Mouse (Mus musculus) bone marrow, adult 2 months (tissue): ENCODE data around the gene H2afj. TPM values are rescaled to one million over a fixed set of nuclear protein-coding genes. Genes with fewer than 3 reads are reported as not detected.
A peak's percentile ranks its signal among the peaks of the same experiment; 100 is the strongest.

Source experiments
- H3K27ac ChIP-seq: fragments of 200-500 bp; 2 replicates; pipeline ENCODE4 v1.5.1; 2012; ENCODE audit warnings: low read depth, mild to moderate bottlenecking, control low read depth, inconsistent platforms, low read length; ENCODE audit not compliant: control insufficient read depth, poor library complexity, insufficient read depth
- H3K4me1 ChIP-seq: fragments of 200-500 bp; 2 replicates; pipeline ENCODE4 v1.6.1; 2011; ENCODE audit warnings: low read length; ENCODE audit not compliant: control insufficient read depth, insufficient read depth
- H3K4me3 ChIP-seq: fragments of 200-500 bp; replicated peaks from 2 replicates; pipeline ENCODE3; 2011; ENCODE audit warnings: mild to moderate bottlenecking, low read depth, low read length, control low read depth; ENCODE audit not compliant: control insufficient read depth
- CTCF ChIP-seq: fragments of 200-500 bp; IDR thresholded peaks from 2 replicates; pipeline ENCODE4 v1.5.1; 2011; ENCODE audit warnings: low read length, control low read depth; ENCODE audit not compliant: control insufficient read depth, insufficient read depth
- POLR2A ChIP-seq: fragments of 200-500 bp; IDR thresholded peaks from 2 replicates; pipeline ENCODE4 v1.6.1; 2011; ENCODE audit warnings: low read depth, mild to moderate bottlenecking, control low read depth, low read length, borderline replicate concordance; ENCODE audit not compliant: control insufficient read depth
- WGBS: fragments of 180-500 bp; shearing (Covaris S2); methylation state at CpG from one replicate; pipeline ENCODE4 v1.1.7; 2018; 5-methylcytosine and 5-hydroxymethylcytosine counted together
- polyA plus RNA-seq: library from polyadenylated mRNA; stranded (reverse); fragments of >200 nt; gene quantifications from 2 replicates; pipeline ENCODE4 v1.2.4, GENCODE M21; 2011; ENCODE audit warnings: low replicate concordance; ENCODE audit not compliant: missing spikeins, insufficient read depth, insufficient read length

H2afj gene
- polyA plus RNA-seq, 1 experiment = 78.9 TPM

- Histone ChIP-seq H3K27ac (no peak overlapping the region), H3K4me1 (no peaks in the 10 kb centered on the region; the same call in 1 of the 2 replicates), H3K4me3 (no peak overlapping the region)
- TF ChIP-seq POLR2A (no peak), CTCF (no peak)
- WGBS = 80% methylated on average over 2 of the region's 2 CpGs
Observed at GRCm38 (mm10) chr6:136844903-136845302, 36.9 kb downstream of the H2afj start.

- TF ChIP-seq POLR2A (no peak), CTCF (no peak)
- 76% methylated on average over 5 of the region's 5 CpGs for WGBS
- Histone ChIP-seq H3K4me1 (peaks cover under 1% of the 10 kb centered on the region), H3K27ac (no peak overlapping the region), H3K4me3 (no peak overlapping the region)
Observed at GRCm38 (mm10) chr6:136845706-136846480, 37.8 kb downstream of the H2afj start.

GRCm38 (mm10) chr6:136847267-136847666 lies 39.2 kb downstream of the H2afj start:
- 94% methylated on average over 3 of the region's 3 CpGs for WGBS
- Histone ChIP-seq H3K4me3 (no peak overlapping the region), H3K4me1 (peaks cover 4% of the 10 kb centered on the region), H3K27ac (no peak overlapping the region)
- no peak for TF ChIP-seq CTCF

- peaks cover 4% of the 10 kb centered on the region for H3K4me1 ChIP-seq
- H3K27ac ChIP-seq = no peak overlapping the region
- H3K4me3 ChIP-seq = no peak overlapping the region
- TF ChIP-seq CTCF (peak; percentile 85), POLR2A (no peak)
- 20% methylated on average over 2 of the region's 2 CpGs for WGBS
Observed at GRCm38 (mm10) chr6:136847790-136848189, 39.7 kb downstream of the H2afj start.

GRCm38 (mm10) chr6:136848399-136848798 lies 40.4 kb downstream of the H2afj start:
- no peak overlapping the region for H3K4me3 ChIP-seq
- TF ChIP-seq CTCF (no peak), POLR2A (no peak)
- H3K27ac ChIP-seq = no peak overlapping the region

GRCm38 (mm10) chr6:136848971-136849370 lies 40.9 kb downstream of the H2afj start:
- peak overlapping the region; percentile 13; the same call in 1 of the 2 replicates for H3K27ac ChIP-seq
- no peak overlapping the region for H3K4me3 ChIP-seq
- H3K4me1 ChIP-seq = peaks cover 4% of the 10 kb centered on the region
- no peak for TF ChIP-seq POLR2A
- no peak for TF ChIP-seq CTCF
- WGBS = 76% methylated on average over 5 of the region's 5 CpGs

More at GRCm38 (mm10) chr6:136848399-136848798, 40.4 kb downstream of the H2afj start:
- WGBS = 68% methylated on average over 8 of the region's 8 CpGs
- H3K4me1 ChIP-seq = peaks cover 4% of the 10 kb centered on the region

GRCm38 (mm10) chr6:136850267-136850666 lies 42.2 kb downstream of the H2afj start:
- H3K4me3 ChIP-seq = no peak overlapping the region
- H3K27ac ChIP-seq = no peak overlapping the region
- WGBS = 56% methylated on average over 6 of the region's 6 CpGs
- TF ChIP-seq CTCF = no peak
- TF ChIP-seq POLR2A = no peak
- H3K4me1 ChIP-seq = peaks cover 7% of the 10 kb centered on the region

GRCm38 (mm10) chr6:136852348-136852747 lies 44.3 kb downstream of the H2afj start:
- H3K27ac ChIP-seq = peak overlapping the region; percentile 13; the same call in 1 of the 2 replicates
- H3K4me3 ChIP-seq = no peak overlapping the region
- peaks cover 7% of the 10 kb centered on the region for H3K4me1 ChIP-seq
- no peak for TF ChIP-seq POLR2A
- no peak for TF ChIP-seq CTCF
- WGBS = 59% methylated on average over 4 of the region's 4 CpGs
